Mouse (Mus musculus) myocyte (in vitro differentiated cells): ENCODE measurements at regions not wholly inside any gene's neighbourhood (a gene's known extent, or its start where the extent isn't known, plus 50 kb on each side); places are given as distances from the start of the nearest gene placed in this dataset.

ENCODE experiments used
- MAX ChIP-seq: IDR thresholded peaks from one replicate; pipeline ENCODE4 v1.6.1; 2011; ENCODE audit warnings: low read depth, mild to moderate bottlenecking, control low read depth
- POLR2A ChIP-seq: IDR thresholded peaks from one replicate; pipeline ENCODE4 v1.6.1; 2011; ENCODE audit warnings: low read depth, mild to moderate bottlenecking, control low read depth, moderate library complexity; ENCODE audit not compliant: insufficient read length
- POLR2AphosphoS2 ChIP-seq: IDR thresholded peaks from one replicate; pipeline ENCODE4 v1.6.1; 2011; ENCODE audit warnings: low read depth, control low read depth; ENCODE audit not compliant: insufficient read length

DNA sequence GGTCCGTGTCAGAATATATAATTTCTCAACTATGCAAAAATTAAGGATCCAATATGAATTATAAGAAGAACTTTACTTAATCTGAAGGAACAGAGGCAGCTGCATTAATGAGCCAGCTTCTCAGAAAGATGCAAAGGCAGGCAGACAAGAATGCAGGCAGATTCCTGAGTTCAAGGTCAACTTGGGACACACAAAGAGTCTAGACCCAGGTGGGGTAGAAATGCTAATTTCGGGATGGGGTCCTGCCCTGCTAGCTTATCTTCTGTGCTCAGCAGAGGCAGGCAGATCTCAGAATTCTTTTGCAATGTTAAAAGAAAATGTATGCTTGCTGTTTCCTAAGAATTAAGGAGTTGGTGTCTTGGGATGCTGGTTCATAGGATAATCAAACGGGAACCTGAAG, 181.9 kb upstream of the Dlgap1 start:
- TF ChIP-seq MAX, result no peak
- TF ChIP-seq POLR2AphosphoS2, result no peak
- no peak for TF ChIP-seq POLR2A
